Mouse (Mus musculus) heart, adult 2 months (tissue): ENCODE measurements at regions not wholly inside any gene's neighbourhood (a gene's known extent, or its start where the extent isn't known, plus 50 kb on each side); places are given as distances from the start of the nearest gene placed in this dataset.

Experiments
- DNase-seq, 2 experiments: peaks; one replicate each; pipeline ENCODE4 v3.0.0; 2021
- H3K27ac ChIP-seq: fragments of 200-600 bp; 2 replicates; pipeline ENCODE4 v1.8.1; 2022
- H3K27me3 ChIP-seq: fragments of 200-500 bp; 2 replicates; pipeline ENCODE4 v1.6.1; 2012; ENCODE audit warnings: mild to moderate bottlenecking, low read length, inconsistent platforms, mixed read lengths; ENCODE audit not compliant: control insufficient read depth, insufficient read depth
- H3K36me3 ChIP-seq: fragments of 200-500 bp; 2 replicates; pipeline ENCODE4 v1.6.1; 2012; ENCODE audit warnings: low read length, inconsistent platforms; ENCODE audit not compliant: control insufficient read depth, insufficient read depth
- H3K4me1 ChIP-seq: fragments of 200-500 bp; 2 replicates; pipeline ENCODE4 v1.6.1; 2011; ENCODE audit warnings: low read length; ENCODE audit not compliant: control insufficient read depth, insufficient read depth
- H3K4me3 ChIP-seq: fragments of 200-600 bp; 2 replicates; pipeline ENCODE4 v1.8.1; 2022
- H3K79me2 ChIP-seq: fragments of 200-500 bp; replicated peaks from 2 replicates; pipeline ENCODE4 v1.6.1; 2012; ENCODE audit warnings: mild to moderate bottlenecking, inconsistent platforms, low read length, moderate library complexity, mixed read lengths; ENCODE audit not compliant: control insufficient read depth, insufficient read depth
- H3K9ac ChIP-seq: fragments of 200-500 bp; 2 replicates; pipeline ENCODE4 v1.6.1; 2012; ENCODE audit warnings: low read depth, mild to moderate bottlenecking, control low read depth, inconsistent platforms, low read length, mixed read lengths
- CTCF ChIP-seq: fragments of 200-600 bp; IDR thresholded peaks from 2 replicates; pipeline ENCODE4 v1.8.1; 2022; ENCODE audit warnings: antibody characterized with exemption, mild to moderate bottlenecking, moderate library complexity
- EP300 ChIP-seq: fragments of 200-500 bp; IDR thresholded peaks from 2 replicates; pipeline ENCODE4 v1.6.1; 2011; ENCODE audit warnings: low read depth, low read length, control low read depth; ENCODE audit not compliant: insufficient read depth
- POLR2A ChIP-seq: fragments of 200-500 bp; IDR thresholded peaks from 2 replicates; pipeline ENCODE4 v1.6.1; 2011; ENCODE audit warnings: mild to moderate bottlenecking, low read depth, low read length, control low read depth; ENCODE audit not compliant: insufficient read depth
- WGBS: fragments of 180-500 bp; shearing (Covaris S2); methylation state at CpG from one replicate; pipeline ENCODE4 v1.1.7; 2018; 5-methylcytosine and 5-hydroxymethylcytosine counted together
- intact Hi-C: fragments of 180-260 bp; cut with DNase I; formaldehyde crosslinking; loops from one replicate; pipeline ENCODE4 v1.15.1; 2025

- H3K79me2 ChIP-seq = no peaks in the 10 kb centered on the region
- H3K4me3 ChIP-seq = no peak overlapping the region
- no peak for TF ChIP-seq EP300
- no peak for TF ChIP-seq CTCF
- TF ChIP-seq POLR2A = no peak
- H3K4me1 ChIP-seq = no peaks in the 10 kb centered on the region; the same call in 1 of the 2 replicates
- no peak for DNase-seq
- 78% methylated on average over 3 of the region's 3 CpGs for WGBS
- no peak overlapping the region for H3K27ac ChIP-seq
- intact Hi-C loops = no loop called here
- no peaks in the 10 kb centered on the region for H3K27me3 ChIP-seq
- H3K36me3 ChIP-seq = no peaks in the 10 kb centered on the region
- H3K9ac ChIP-seq = no peak overlapping the region
Measured at GRCm38 (mm10) chr10:72577713-72578112, 76.9 kb upstream of the Zwint start.

GRCm38 (mm10) chr10:72578501-72578900 is 76.1 kb upstream of the Zwint start:
- Histone ChIP-seq H3K27me3 (no peaks in the 10 kb centered on the region), H3K4me1 (no peaks in the 10 kb centered on the region; the same call in 1 of the 2 replicates), H3K9ac (no peak overlapping the region), H3K4me3 (no peak overlapping the region), H3K36me3 (no peaks in the 10 kb centered on the region), H3K27ac (no peak overlapping the region), H3K79me2 (no peaks in the 10 kb centered on the region)
- intact Hi-C loops = no loop called here
- no peak for DNase-seq
- 25% methylated on average over 7 of the region's 7 CpGs for WGBS
- no peak for TF ChIP-seq POLR2A

- WGBS = 76% methylated on average over 4 of the region's 4 CpGs
- Histone ChIP-seq H3K4me3 (no peak overlapping the region), H3K4me1 (no peaks in the 10 kb centered on the region; the same call in 1 of the 2 replicates), H3K36me3 (no peaks in the 10 kb centered on the region), H3K9ac (no peak overlapping the region), H3K27me3 (no peaks in the 10 kb centered on the region), H3K79me2 (no peaks in the 10 kb centered on the region), H3K27ac (no peak overlapping the region)
- TF ChIP-seq POLR2A = no peak
- DNase-seq = no peak
- intact Hi-C loops = no loop called here
Measured at GRCm38 (mm10) chr10:72581311-72581710, 73.3 kb upstream of the Zwint start.

GRCm38 (mm10) chr10:72588561-72588960 is 66.1 kb upstream of the Zwint start:
- Histone ChIP-seq H3K9ac (no peak overlapping the region), H3K36me3 (no peaks in the 10 kb centered on the region), H3K4me1 (no peaks in the 10 kb centered on the region), H3K27me3 (no peaks in the 10 kb centered on the region), H3K4me3 (no peak overlapping the region), H3K27ac (no peak overlapping the region), H3K79me2 (no peaks in the 10 kb centered on the region)
- DNase-seq = no peak
- intact Hi-C loops = no loop called here
- TF ChIP-seq POLR2A = no peak
- no peak for TF ChIP-seq CTCF
- no peak for TF ChIP-seq EP300
- 82% methylated on average over 4 of the region's 4 CpGs for WGBS

GRCm38 (mm10) chr10:72593049-72593448 is 61.6 kb upstream of the Zwint start:
- H3K4me3 ChIP-seq = no peak overlapping the region
- no peak for DNase-seq
- H3K79me2 ChIP-seq = no peaks in the 10 kb centered on the region
- WGBS = 94% methylated on average over 1 of the region's 1 CpGs
- no peak overlapping the region for H3K9ac ChIP-seq
- no peak overlapping the region for H3K27ac ChIP-seq
- TF ChIP-seq EP300 = no peak
- TF ChIP-seq CTCF = no peak
- no peak for TF ChIP-seq POLR2A
- H3K36me3 ChIP-seq = no peaks in the 10 kb centered on the region
- H3K4me1 ChIP-seq = no peaks in the 10 kb centered on the region
- no peaks in the 10 kb centered on the region for H3K27me3 ChIP-seq
- intact Hi-C loops = no loop called here
